Mouse (Mus musculus) embryonic fibroblast, embryonic 13.5 days (primary cell): ENCODE measurements around the gene Frmd4a.

ENCODE experiments used
- CTCF ChIP-seq: IDR thresholded peaks from 2 replicates; pipeline ENCODE4 v1.5.1; 2011; ENCODE audit warnings: mild to moderate bottlenecking, control low read depth, low read length, moderate library complexity, borderline replicate concordance; ENCODE audit not compliant: insufficient read depth
- POLR2A ChIP-seq: IDR thresholded peaks from 2 replicates; pipeline ENCODE4 v1.6.1; 2011; ENCODE audit warnings: low read depth, mild to moderate bottlenecking, control low read depth, low read length, moderate library complexity

- TF ChIP-seq CTCF (no peak), POLR2A (no peak)
Measured at GRCm38 (mm10) chr2:4017528-4018288, at the start of gene Frmd4a.
